Comparison of ENCODE assay signal across 22 mouse cellular contexts in genomic region chr1:130714046-130714445, GRCm38 (mm10). TPM values are rescaled to one million over a fixed set of nuclear protein-coding genes. Genes with fewer than 3 reads are reported as not detected.
DNase-seq lines count a peak whose midpoint lies in the region; ATAC-seq lines count a peak whose summit lies in the region.
"Had no signal": no experiment of that assay in that cellular context is flagged by ENCODE, and none has a peak within 500 bp of the region (broad histone marks: within the 10 kb centered on the region; RNA-seq: fewer than 3 reads in every experiment).

No protein-coding gene starts in this region.

- H3K4me1 ChIP-seq in liver, embryonic 12.5 days: peaks cover 37% of the 10 kb centered on the region
- peaks cover 6% of the 10 kb centered on the region; the same call in 1 of the 2 replicates for H3K4me1 ChIP-seq in intestine, embryonic 15.5 days (replicated peaks)
- peaks cover 3% of the 10 kb centered on the region; the same call in 1 of the 2 replicates for H3K4me1 ChIP-seq in forebrain, embryonic 11.5 days (replicated peaks; ENCODE audit: control insufficient read depth, insufficient read depth, low read length)

- peak; percentile 24 for DNase-seq in cerebellum, adult 9-10 months
- no peak for DNase-seq in cerebellum, postnatal 25 days
- no peak for DNase-seq in liver
- peak; percentile 47 for DNase-seq in 3T3-L1 (ENCODE audit: low read depth, low spot score)
- no peak for DNase-seq in forebrain, embryonic 11.5 days (ENCODE audit: low spot score)
- no peak for DNase-seq in frontal cortex, postnatal 25 days (ENCODE audit: low spot score in 2 of 2)
- DNase-seq: B cell, adult 2 months; cerebellum, adult 8-10 months; gastrocnemius, postnatal 36 days; kidney, adult 18-20 months; kidney, postnatal 10 days; lung, adult 18-20 months had no signal

- no peak for ATAC-seq in liver, embryonic 12.5 days
- no peak for ATAC-seq in intestine, embryonic 15.5 days
- no peak for ATAC-seq in forebrain, embryonic 11.5 days (replicated peaks; ENCODE audit: low FRiP score)
- ATAC-seq: forebrain, embryonic 13.5 days; midbrain, embryonic 16.5 days had no signal

- H3K27ac ChIP-seq in liver, embryonic 12.5 days: no peak overlapping the region
- H3K27ac ChIP-seq in intestine, embryonic 15.5 days: no peak overlapping the region
- H3K27ac ChIP-seq in forebrain, embryonic 11.5 days (ENCODE audit: low read depth, low read length): no peak overlapping the region
- H3K27ac ChIP-seq: embryonic facial prominence, embryonic 15.5 days; forebrain, embryonic 13.5 days; layer of hippocampus, adult 2 months; stomach, embryonic 15.5 days had no signal

- peaks cover 48% of the 10 kb centered on the region for H3K36me3 ChIP-seq in liver, embryonic 12.5 days
- no peaks in the 10 kb centered on the region for H3K36me3 ChIP-seq in intestine, embryonic 15.5 days
- H3K36me3 ChIP-seq in forebrain, embryonic 11.5 days (ENCODE audit: control insufficient read depth, insufficient read depth, low read length): no peaks in the 10 kb centered on the region

- 79% methylated on average over 4 of the region's 4 CpGs for WGBS in liver, embryonic 12.5 days (ENCODE audit: insufficient replicate concordance)
- 72% methylated on average over 4 of the region's 4 CpGs for WGBS in intestine, embryonic 15.5 days
- WGBS in forebrain, embryonic 11.5 days: 76% methylated on average over 4 of the region's 4 CpGs

- H3K27me3 ChIP-seq in liver, embryonic 12.5 days (replicated peaks): no peaks in the 10 kb centered on the region
- no peaks in the 10 kb centered on the region for H3K27me3 ChIP-seq in intestine, embryonic 15.5 days (replicated peaks)
- no peaks in the 10 kb centered on the region for H3K27me3 ChIP-seq in forebrain, embryonic 11.5 days (ENCODE audit: control insufficient read depth, insufficient read depth, low read length)
- H3K27me3 ChIP-seq: embryonic facial prominence, embryonic 15.5 days; forebrain, embryonic 13.5 days; stomach, embryonic 15.5 days had no signal

- no peak overlapping the region for H3K9ac ChIP-seq in liver, embryonic 12.5 days
- H3K9ac ChIP-seq in intestine, embryonic 15.5 days: no peak overlapping the region
- no peak overlapping the region for H3K9ac ChIP-seq in forebrain, embryonic 11.5 days (ENCODE audit: low read length)
- H3K9ac ChIP-seq: embryonic facial prominence, embryonic 15.5 days; forebrain, embryonic 13.5 days; stomach, embryonic 15.5 days had no signal

- no peaks in the 10 kb centered on the region for H3K9me3 ChIP-seq in liver, embryonic 12.5 days (replicated peaks)
- no peaks in the 10 kb centered on the region for H3K9me3 ChIP-seq in intestine, embryonic 15.5 days
- H3K9me3 ChIP-seq in forebrain, embryonic 11.5 days (ENCODE audit: control insufficient read depth, low read length): no peaks in the 10 kb centered on the region
- H3K9me3 ChIP-seq: embryonic facial prominence, embryonic 15.5 days; forebrain, embryonic 13.5 days; stomach, embryonic 15.5 days had no signal

- H3K4me2 ChIP-seq in liver, embryonic 12.5 days: peak overlapping the region; percentile 86
- peak overlapping the region; percentile 86 for H3K4me2 ChIP-seq in intestine, embryonic 15.5 days (replicated peaks)
- no peak overlapping the region for H3K4me2 ChIP-seq in forebrain, embryonic 11.5 days (ENCODE audit: low read depth, low read length, severe bottlenecking)
- H3K4me2 ChIP-seq: embryonic facial prominence, embryonic 15.5 days had no signal

- H3K4me3 ChIP-seq in liver, embryonic 12.5 days: no peak overlapping the region
- no peak overlapping the region for H3K4me3 ChIP-seq in intestine, embryonic 15.5 days (replicated peaks)
- H3K4me3 ChIP-seq in forebrain, embryonic 11.5 days (ENCODE audit: low read depth, low read length): no peak overlapping the region
- H3K4me3 ChIP-seq: embryonic facial prominence, embryonic 15.5 days; layer of hippocampus, adult 2 months; stomach, embryonic 15.5 days had no signal

RNA-seq across cellular contexts. Expression of gene Gm29427, which starts 1.6 kb away (rescaled TPM):
- polyA plus RNA-seq in liver, embryonic 12.5 days (2016; fragmentation: Nextera tagmentation; extraction: Ambion mirVana): not detected in 2 replicates
- polyA plus RNA-seq in intestine, embryonic 15.5 days (2015; fragmentation: Nextera tagmentation; extraction: Ambion mirVana): not detected in 2 replicates
- polyA plus RNA-seq in forebrain, embryonic 11.5 days (2014; fragmentation: Nextera tagmentation; extraction: Ambion mirVana): not detected in 2 replicates
- polyA plus RNA-seq: embryonic facial prominence, embryonic 15.5 days; forebrain, embryonic 13.5 days; heart, embryonic 14.5 days; limb, embryonic 11.5 days; midbrain, embryonic 16.5 days; spleen, adult 2 months; stomach, embryonic 15.5 days had no signal

RNA-seq across cellular contexts. Expression of gene Yod1, which starts 3.1 kb away (rescaled TPM):
- 49.3 and 49.7 TPM in 2 replicates for polyA plus RNA-seq in liver, embryonic 12.5 days (2016; fragmentation: Nextera tagmentation; extraction: Ambion mirVana)
- polyA plus RNA-seq in intestine, embryonic 15.5 days (2015; fragmentation: Nextera tagmentation; extraction: Ambion mirVana): 10.2 and 10.5 TPM in 2 replicates
- polyA plus RNA-seq in forebrain, embryonic 11.5 days (2014; fragmentation: Nextera tagmentation; extraction: Ambion mirVana): 13.5 and 17.1 TPM in 2 replicates

RNA-seq across cellular contexts. Expression of gene Pfkfb2, which starts 15.0 kb away (rescaled TPM):
- polyA plus RNA-seq in liver, embryonic 12.5 days (2016; fragmentation: Nextera tagmentation; extraction: Ambion mirVana): 7.1 and 9.0 TPM in 2 replicates
- polyA plus RNA-seq in intestine, embryonic 15.5 days (2015; fragmentation: Nextera tagmentation; extraction: Ambion mirVana): 10.8 and 11.2 TPM in 2 replicates
- polyA plus RNA-seq in forebrain, embryonic 11.5 days (2014; fragmentation: Nextera tagmentation; extraction: Ambion mirVana): 7.3 and 8.6 TPM in 2 replicates

RNA-seq across cellular contexts. Expression of gene AA986860, which starts 17.7 kb away (rescaled TPM):
- 8.0 and 8.5 TPM in 2 replicates for polyA plus RNA-seq in liver, embryonic 12.5 days (2016; fragmentation: Nextera tagmentation; extraction: Ambion mirVana)
- polyA plus RNA-seq in intestine, embryonic 15.5 days (2015; fragmentation: Nextera tagmentation; extraction: Ambion mirVana): 58.1 and 62.2 TPM in 2 replicates
- polyA plus RNA-seq in forebrain, embryonic 11.5 days (2014; fragmentation: Nextera tagmentation; extraction: Ambion mirVana): 0.83 and 1.1 TPM in 2 replicates

RNA-seq across cellular contexts. Expression of gene C4bp, which starts 52.6 kb away (rescaled TPM):
- 0.35 and 0.38 TPM in 2 replicates for polyA plus RNA-seq in liver, embryonic 12.5 days (2016; fragmentation: Nextera tagmentation; extraction: Ambion mirVana)
- polyA plus RNA-seq in intestine, embryonic 15.5 days (2015; fragmentation: Nextera tagmentation; extraction: Ambion mirVana): 2.4 and 2.6 TPM in 2 replicates
- polyA plus RNA-seq in forebrain, embryonic 11.5 days (2014; fragmentation: Nextera tagmentation; extraction: Ambion mirVana): not detected in 2 replicates
- polyA plus RNA-seq: embryonic facial prominence, embryonic 15.5 days; forebrain, embryonic 13.5 days; heart, embryonic 14.5 days; limb, embryonic 11.5 days; spleen, adult 2 months had no signal

Comparison
In these comparisons a context has a peak if more than half of its experiments do, and no peak if none do; other contexts are left out.
1. DNase-seq: peak in cerebellum, adult 9-10 months (single experiment) and 3T3-L1 (single experiment); none in cerebellum, postnatal 25 days (0 of 2), liver (single experiment), forebrain, embryonic 11.5 days (single experiment) and frontal cortex, postnatal 25 days (0 of 2).